Mouse (Mus musculus) hematopoietic stem cell, adult 5-6 weeks (primary cell): ENCODE data around the gene B4galnt3. TPM values are rescaled to one million over a fixed set of nuclear protein-coding genes. Genes with fewer than 3 reads are reported as not detected.

Experiments used
- ATAC-seq, 2 experiments: fragments of 125-278 bp in 1 of 2; replicated peaks in 1 of 2; 2 replicates each; pipeline ENCODE4 v1.8.0; 2016 to 2017; ENCODE audit warnings: inconsistent platforms in 2 of 2, mild to moderate bottlenecking in 2 of 2, moderate number of reproducible peaks in 2 of 2, low read depth in 1 of 2, moderate TSS enrichment in 1 of 2; ENCODE audit not compliant: low FRiP score in 2 of 2, poor library complexity in 2 of 2, severe bottlenecking in 2 of 2, insufficient read depth in 1 of 2, low TSS enrichment in 1 of 2
- total RNA-seq: library from RNA; stranded (forward); fragments of 172-1452, 232-1000 nt; gene quantifications from 2 replicates; pipeline ENCODE4 v1.2.3, GENCODE M21; 2017

Gene B4galnt3
- total RNA-seq, 1 experiment from 2014 or later = not detected

DNA sequence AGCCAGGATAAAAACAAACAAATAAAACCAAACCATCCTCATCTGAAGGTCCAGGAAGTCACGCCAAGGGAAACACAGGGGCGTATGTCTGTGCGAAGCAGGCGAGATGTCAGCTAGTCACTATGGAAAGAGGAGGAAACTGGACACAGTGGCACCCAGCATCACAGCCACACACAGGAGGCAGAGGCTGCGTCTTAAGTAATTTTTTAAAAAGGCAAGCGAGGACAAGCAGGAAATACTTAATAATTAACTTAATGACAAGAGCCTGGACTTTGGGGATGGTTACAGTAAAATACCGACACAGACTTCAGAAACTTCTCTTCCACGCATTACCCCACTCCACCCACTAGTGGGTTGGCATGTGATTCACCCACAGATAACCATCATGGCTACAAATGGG is 51.8 kb downstream of the B4galnt3 start:
- ATAC-seq = no peak

DNA sequence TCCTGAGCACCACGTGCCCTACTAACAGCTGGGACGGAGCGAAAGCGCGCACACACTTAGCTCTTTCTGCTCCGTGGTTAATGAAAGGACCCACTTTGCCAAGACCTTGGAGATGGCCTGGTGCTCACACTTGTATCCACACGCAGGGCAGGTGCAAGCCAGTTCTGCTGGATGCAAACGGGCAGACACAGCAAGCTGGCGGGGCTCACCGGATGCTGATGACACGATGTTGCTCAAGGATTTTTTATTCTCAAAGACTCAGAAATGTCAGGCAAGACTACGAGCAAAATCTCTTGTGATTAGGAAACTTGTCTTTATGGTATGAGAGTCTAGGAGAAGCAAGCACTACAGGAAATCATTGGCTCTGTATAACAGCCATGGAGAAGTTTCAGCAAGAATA is 52.9 kb downstream of the B4galnt3 start:
- no peak for ATAC-seq

- ATAC-seq = no peak
Measured at GRCm38 (mm10) chr6:120240461-120240860, 53.9 kb downstream of the B4galnt3 start.

GRCm38 (mm10) chr6:120235874-120236273 is 58.5 kb downstream of the B4galnt3 start:
- ATAC-seq = no peak

- ATAC-seq = no peak
Measured at GRCm38 (mm10) chr6:120232885-120233284, 61.5 kb downstream of the B4galnt3 start.

- no peak for ATAC-seq
Measured at GRCm38 (mm10) chr6:120230441-120230840, 63.9 kb downstream of the B4galnt3 start.

- no peak for ATAC-seq
Measured at GRCm38 (mm10) chr6:120229806-120230205, 64.6 kb downstream of the B4galnt3 start.

DNA sequence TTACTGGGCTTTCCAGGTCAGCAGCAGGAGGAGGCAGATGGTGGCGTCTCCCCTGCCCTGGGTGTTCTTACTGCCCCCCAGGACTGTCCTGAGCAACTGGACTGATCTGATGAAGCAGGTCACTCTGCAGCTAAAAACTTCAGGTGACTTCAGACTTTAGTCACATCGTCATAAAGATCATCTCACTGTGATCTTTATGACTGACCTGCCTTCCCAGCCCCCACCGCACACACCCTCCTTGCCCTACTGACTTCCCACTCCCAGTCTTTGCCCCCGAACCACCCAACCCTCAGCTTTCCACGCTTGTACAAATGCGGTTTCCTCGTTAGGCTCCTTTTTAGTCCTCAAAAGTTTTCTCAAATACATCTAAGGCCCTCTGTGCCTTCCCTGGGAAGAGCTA is 67.3 kb downstream of the B4galnt3 start:
- no peak for ATAC-seq

GRCm38 (mm10) chr6:120225355-120225754 is 69.0 kb downstream of the B4galnt3 start:
- no peak for ATAC-seq

DNA sequence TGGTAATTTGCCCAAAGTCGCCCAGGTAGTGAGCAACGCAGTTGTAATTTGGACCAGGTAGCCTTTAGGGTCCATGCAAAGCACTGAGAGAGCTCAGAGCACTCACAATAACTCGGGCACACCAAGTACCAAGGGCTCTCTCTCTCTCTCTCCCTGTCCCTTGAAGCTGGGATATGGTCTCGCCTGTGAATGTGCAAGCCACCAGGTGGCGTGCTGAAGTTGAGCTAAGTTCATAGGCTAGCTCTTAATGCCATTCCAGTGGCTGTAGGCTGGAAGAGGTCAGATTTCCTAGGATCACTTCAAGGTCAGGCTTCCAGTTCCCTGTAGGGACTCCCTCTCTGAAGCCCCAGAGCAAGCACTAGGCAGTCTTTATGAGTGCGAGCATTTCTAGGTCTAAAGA is 71.7 kb downstream of the B4galnt3 start:
- no peak; a peak in 1 of 4 replicates for ATAC-seq

GRCm38 (mm10) chr6:120219281-120219680 is 75.1 kb downstream of the B4galnt3 start:
- ATAC-seq = no peak

DNA sequence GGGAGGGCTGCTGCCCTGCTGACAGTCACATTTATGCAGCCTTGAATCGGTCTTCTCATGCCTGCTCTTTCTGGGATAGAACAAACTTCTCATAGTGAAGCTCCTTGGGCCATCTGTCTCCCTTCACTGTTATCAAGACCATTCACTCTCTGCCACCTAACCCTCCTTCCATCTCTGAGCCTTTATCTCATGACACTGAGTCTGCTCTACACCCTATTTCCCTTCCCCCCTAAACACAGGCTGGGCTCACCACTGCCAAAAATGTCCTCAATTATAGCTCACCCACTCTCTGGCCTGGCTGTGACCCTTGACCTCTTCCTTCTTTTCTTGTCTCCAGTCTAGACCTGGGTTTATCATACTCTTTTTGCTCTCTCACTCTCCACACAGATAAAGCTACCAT is 77.7 kb downstream of the B4galnt3 start:
- peak; percentile 22 to 35; a peak in 2 of 4 replicates for ATAC-seq

DNA sequence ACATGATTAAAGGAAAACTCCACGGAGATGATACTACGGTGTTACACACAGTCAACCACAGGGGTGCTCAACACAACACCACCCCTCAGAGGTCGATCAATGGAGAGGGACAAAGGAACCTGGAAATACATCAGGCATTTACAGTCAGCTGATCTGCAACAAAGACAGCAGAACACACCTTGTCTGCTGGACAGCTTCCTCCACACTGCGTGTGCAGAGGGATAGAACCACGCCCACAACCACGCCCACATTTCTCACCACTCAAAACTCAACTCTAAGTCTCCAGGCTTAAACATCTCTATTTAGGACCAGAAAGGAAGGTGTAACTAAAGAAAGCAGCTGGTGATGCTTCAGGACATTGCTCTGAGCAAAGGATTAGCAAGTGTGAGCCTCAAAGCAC is 82.8 kb downstream of the B4galnt3 start:
- ATAC-seq = no peak

DNA sequence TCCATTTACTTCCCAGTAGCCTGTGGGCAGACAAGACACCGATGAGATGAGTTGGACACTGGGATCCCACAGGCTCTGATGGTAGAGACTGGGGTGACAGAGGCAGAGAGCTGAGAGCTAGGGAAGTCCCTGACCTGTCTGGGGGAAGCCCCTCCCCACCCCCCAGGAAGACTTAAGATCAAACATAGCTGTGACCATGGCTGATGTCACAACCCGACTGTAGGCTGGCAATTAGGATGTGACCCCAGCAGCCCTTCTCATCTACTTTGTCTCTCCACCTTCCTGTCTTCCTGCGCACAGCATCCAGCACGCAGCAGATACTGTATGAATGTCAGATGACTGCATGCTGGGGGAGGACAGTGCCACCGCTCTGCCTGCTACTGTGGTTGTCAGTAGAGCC is 87.8 kb downstream of the B4galnt3 start:
- no peak for ATAC-seq

DNA sequence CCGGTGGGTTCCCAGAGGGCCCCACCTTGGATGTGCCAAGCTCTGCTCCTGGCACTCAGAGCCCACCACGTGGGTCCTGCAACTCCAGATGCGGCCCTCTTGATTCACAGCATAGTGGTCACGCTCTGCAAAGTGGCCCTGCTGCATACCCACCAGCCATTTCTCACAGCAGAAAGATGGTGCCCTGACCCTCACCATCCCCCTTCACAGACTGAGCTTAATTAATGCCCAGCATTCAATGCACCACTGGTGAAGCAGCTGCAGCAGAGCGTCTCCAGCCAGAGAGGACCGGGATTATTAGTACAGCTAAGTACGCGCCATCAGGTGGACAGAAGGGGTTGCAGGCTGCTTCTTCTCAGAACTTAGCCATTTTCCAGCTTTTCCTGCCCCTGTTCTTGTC is 92.0 kb downstream of the B4galnt3 start:
- no peak for ATAC-seq

DNA sequence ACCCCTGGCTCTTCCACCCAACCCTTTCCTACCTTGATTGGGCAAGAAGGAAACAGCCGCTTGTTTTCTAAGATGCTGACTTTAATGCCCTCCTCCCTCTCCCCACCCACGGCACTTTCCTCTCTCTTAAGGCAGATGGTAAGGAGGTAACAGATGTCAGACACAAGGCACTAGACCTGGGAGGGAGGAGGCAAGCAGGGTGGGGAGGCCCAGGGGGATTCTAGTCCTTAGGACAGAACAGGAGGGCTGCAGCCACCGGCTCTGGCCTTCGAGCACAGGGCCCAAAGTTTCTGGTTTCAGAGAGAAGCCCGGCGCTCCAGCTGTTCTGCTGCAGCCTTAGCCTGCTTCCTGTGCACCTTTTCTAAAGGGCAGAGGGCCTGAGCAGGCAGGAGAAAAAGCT is 92.4 kb downstream of the B4galnt3 start:
- ATAC-seq = no peak

GRCm38 (mm10) chr6:120199638-120200394 is 94.5 kb downstream of the B4galnt3 start:
- ATAC-seq = no peak

DNA sequence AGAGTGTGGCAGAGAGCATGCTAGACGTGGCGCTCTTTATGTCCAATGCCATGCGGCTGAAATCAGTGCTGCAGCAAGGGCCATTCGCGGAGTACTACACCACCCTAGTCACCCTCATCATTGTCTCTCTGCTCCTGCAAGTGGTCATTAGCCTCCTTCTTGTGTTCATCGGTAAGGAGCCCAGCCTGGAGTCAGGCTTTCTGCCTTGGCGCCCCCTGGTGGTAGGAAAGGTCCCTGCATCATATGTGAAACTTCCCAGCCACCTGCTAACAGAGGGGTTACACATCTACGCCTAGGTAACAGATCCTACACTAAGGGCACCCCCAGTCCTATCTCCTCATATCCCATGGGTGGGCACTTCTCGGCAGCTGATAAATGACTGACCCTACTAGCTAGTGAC is 96.4 kb downstream of the B4galnt3 start:
- ATAC-seq = peak; percentile 39 to 63; a peak in 3 of 4 replicates

GRCm38 (mm10) chr6:120196837-120197236 is 97.5 kb downstream of the B4galnt3 start:
- ATAC-seq = peak in 1 of 2 experiments; percentile 24; a peak in 1 of 4 replicates
